Mouse (Mus musculus): ENCODE results near the gene Snrpb.

Gene Snrpb

DNA sequence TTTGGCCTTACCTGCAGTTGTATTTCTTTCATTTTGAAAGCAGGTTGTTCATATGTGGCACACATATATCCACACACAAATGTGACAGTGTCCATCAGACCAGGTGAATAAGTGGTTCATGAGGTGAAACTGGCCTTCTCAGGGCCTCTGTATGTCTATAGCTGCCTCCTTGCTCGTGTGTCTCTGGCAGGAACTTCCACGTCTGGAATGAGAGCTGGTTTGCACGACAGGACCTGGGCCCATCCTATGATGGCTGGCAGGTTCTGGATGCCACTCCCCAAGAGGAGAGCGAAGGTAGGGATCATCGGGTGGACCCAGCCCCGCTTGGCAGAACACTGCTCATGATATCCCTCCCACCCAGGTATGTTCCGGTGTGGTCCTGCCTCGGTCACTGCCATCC lies 36.2 kb downstream of the Snrpb start:
- DNase-seq (ENCODE audit: low read depth), result no peak

DNA sequence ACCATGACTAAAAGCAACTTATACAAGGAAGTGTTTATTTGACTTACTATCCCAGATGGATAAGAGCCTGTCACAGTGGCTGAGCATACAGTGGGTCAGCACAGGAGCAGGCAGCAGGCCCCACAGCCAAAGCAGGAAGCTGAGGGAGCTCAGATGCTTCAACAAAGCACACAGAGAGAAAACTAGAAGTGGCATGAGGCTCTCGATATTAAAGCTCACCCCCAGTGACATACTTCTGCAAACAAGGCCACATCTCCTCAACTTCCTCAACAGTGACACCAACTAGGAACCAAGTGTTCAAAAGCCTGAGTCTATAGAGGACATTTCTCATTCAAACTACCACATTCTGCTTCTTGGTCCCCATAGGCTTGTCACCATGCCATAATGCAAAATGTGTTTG lies 49.5 kb downstream of the Snrpb start:
- no peak for DNase-seq (ENCODE audit: low read depth)

DNA sequence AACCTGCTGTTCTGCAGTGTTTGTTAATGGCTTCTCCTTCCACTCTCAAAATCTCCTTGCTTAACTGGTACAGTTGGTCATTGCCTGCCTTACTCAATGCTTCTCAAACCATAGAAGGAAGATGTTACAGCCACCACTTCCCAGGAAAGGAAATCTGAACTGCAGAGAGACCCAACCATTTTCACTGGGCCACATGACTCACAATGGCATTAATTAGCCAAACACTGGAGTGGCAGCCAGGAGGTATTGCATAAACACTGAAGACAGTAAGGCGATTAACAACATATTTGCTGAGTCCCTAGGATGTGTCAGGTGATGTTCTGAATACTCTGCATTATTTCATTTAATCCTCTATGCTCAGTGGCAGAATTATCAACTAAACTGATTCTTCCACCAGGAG lies 53.1 kb downstream of the Snrpb start:
- no peak for DNase-seq (ENCODE audit: low read depth)

DNA sequence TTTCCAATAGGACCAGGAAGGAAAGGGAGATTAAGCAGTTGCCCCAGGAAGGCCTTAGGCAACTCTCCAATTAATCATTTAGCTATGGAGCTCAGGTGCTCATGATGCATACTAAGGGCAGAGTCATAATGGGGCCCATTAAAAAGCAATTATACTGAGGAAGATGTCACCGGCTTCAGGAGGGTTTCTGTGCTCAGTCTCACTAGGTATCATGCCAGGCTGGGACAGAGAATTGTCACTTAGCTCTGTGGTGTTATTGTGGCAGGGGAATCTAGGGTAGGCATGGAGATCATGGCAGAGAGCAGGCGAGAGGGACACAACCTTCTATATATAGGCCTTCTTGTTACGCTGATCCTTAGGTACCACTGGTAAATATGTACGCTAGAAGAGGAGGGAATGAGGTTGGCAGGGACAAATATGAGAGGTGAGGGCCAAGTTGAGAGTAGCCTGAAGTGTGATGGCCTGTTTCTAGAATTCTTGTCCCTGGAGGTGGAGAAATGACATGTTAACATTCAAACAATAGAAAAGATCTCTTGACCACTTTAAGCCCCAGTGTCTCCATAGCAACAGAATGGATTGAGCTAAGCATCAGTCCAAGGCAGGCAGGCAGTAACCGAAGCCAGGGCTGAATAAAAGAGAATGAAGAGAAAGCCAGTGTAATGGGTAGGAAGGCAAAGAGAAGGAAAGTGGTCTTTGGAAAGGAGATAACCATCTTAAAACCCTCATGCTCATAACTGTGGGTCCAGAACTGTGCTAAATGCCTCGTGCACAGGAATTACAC lies 53.7 kb downstream of the Snrpb start:
- no peak for DNase-seq (ENCODE audit: low read depth)

Measured in fibroblast of lung, adult 2 months (primary cell).